ENCODE assay signal across 8 mouse cellular contexts in genomic region chr14:122181815-122182157, GRCm38 (mm10). TPM values are rescaled to one million over a fixed set of nuclear protein-coding genes. Genes with fewer than 3 reads are reported as not detected.
DNase-seq lines count a peak whose midpoint lies in the region; ATAC-seq and TF ChIP-seq lines count a peak whose summit lies in the region.

No protein-coding gene starts in this region.

- no peaks in the 10 kb centered on the region for H3K36me3 ChIP-seq in kidney, embryonic 16.5 days (ENCODE audit: insufficient read depth, low read length)
- H3K36me3 ChIP-seq in intestine, embryonic 15.5 days = no peaks in the 10 kb centered on the region
- no peaks in the 10 kb centered on the region for H3K36me3 ChIP-seq in neural tube, embryonic 12.5 days

- DNase-seq in kidney, adult 9 months = no peak
- DNase-seq in c-Kit-positive CD71-positive TER-119-positive erythroid progenitor cells, embryonic 14.5 days (ENCODE audit: low spot score) = no peak
- no peak for DNase-seq in embryo, embryonic 11 days
- no peak for DNase-seq in thymus, postnatal 0 days (ENCODE audit: low spot score)

- H3K4me2 ChIP-seq in kidney, embryonic 16.5 days (replicated peaks; ENCODE audit: low read depth, low read length) = peak overlapping the region; percentile 74
- H3K4me2 ChIP-seq in intestine, embryonic 15.5 days (replicated peaks) = peak overlapping the region; percentile 81
- peak overlapping the region; percentile 69 for H3K4me2 ChIP-seq in neural tube, embryonic 12.5 days (replicated peaks)

- no peaks in the 10 kb centered on the region for H3K27me3 ChIP-seq in kidney, embryonic 16.5 days (ENCODE audit: insufficient read depth, low read length)
- H3K27me3 ChIP-seq in intestine, embryonic 15.5 days (replicated peaks) = no peaks in the 10 kb centered on the region
- H3K27me3 ChIP-seq in neural tube, embryonic 12.5 days (replicated peaks) = no peaks in the 10 kb centered on the region; the same call in 1 of the 2 replicates

- H3K9ac ChIP-seq in kidney, embryonic 16.5 days (replicated peaks; ENCODE audit: low read length) = peak overlapping the region; percentile 85
- peak overlapping the region; percentile 81 for H3K9ac ChIP-seq in intestine, embryonic 15.5 days
- peak overlapping the region; percentile 61 for H3K9ac ChIP-seq in neural tube, embryonic 12.5 days

- TF ChIP-seq CTCF in cortical plate, adult 2 months (IDR thresholded peaks at IDR 0.05; ENCODE audit: extremely low read depth, insufficient read depth, low read length) = no peak

- H3K27ac ChIP-seq in kidney, embryonic 16.5 days (ENCODE audit: low read length) = no peak overlapping the region
- H3K27ac ChIP-seq in cortical plate, adult 2 months (ENCODE audit: insufficient read depth, low read length) = no peak overlapping the region
- H3K27ac ChIP-seq in intestine, embryonic 15.5 days = peak overlapping the region; percentile 24; the same call in 1 of the 2 replicates
- no peak overlapping the region for H3K27ac ChIP-seq in neural tube, embryonic 12.5 days

- 0 out of 2 replicates have a peak, but pooled peaks cover 6% of the 10 kb centered on the region for H3K4me1 ChIP-seq in kidney, embryonic 16.5 days (ENCODE audit: insufficient read depth, low read length)
- H3K4me1 ChIP-seq in cortical plate, adult 2 months (ENCODE audit: control insufficient read depth, insufficient read depth, low read length) = no peaks in the 10 kb centered on the region
- H3K4me1 ChIP-seq in intestine, embryonic 15.5 days (replicated peaks) = no peaks in the 10 kb centered on the region
- H3K4me1 ChIP-seq in neural tube, embryonic 12.5 days = no peaks in the 10 kb centered on the region; the same call in 1 of the 2 replicates

- no peak for ATAC-seq in kidney, embryonic 16.5 days (ENCODE audit: low FRiP score, low TSS enrichment)
- peak; percentile 80 for ATAC-seq in intestine, embryonic 15.5 days
- ATAC-seq in neural tube, embryonic 12.5 days (ENCODE audit: low FRiP score, low read depth) = no peak

- TF ChIP-seq POLR2A in cortical plate, adult 2 months (IDR thresholded peaks at IDR 0.05; ENCODE audit: extremely low read depth, insufficient read depth, low read length) = no peak

- WGBS in kidney, embryonic 16.5 days = 2% methylated on average over 12 of the region's 12 CpGs
- 1% methylated on average over 12 of the region's 12 CpGs for WGBS in intestine, embryonic 15.5 days
- WGBS in neural tube, embryonic 12.5 days = 2% methylated on average over 12 of the region's 12 CpGs

- peak overlapping the region; percentile 84 for H3K4me3 ChIP-seq in kidney, embryonic 16.5 days (ENCODE audit: low read length)
- H3K4me3 ChIP-seq in cortical plate, adult 2 months (ENCODE audit: insufficient read depth, low read length) = peak overlapping the region; percentile 68
- H3K4me3 ChIP-seq in intestine, embryonic 15.5 days (replicated peaks) = peak overlapping the region; percentile 67
- H3K4me3 ChIP-seq in neural tube, embryonic 12.5 days = peak overlapping the region; percentile 61

- no peaks in the 10 kb centered on the region for H3K9me3 ChIP-seq in kidney, embryonic 16.5 days (ENCODE audit: low read length)
- no peaks in the 10 kb centered on the region for H3K9me3 ChIP-seq in intestine, embryonic 15.5 days
- H3K9me3 ChIP-seq in neural tube, embryonic 12.5 days = no peaks in the 10 kb centered on the region

RNA-seq across cellular contexts. Expression of gene Clybl, which starts 0.3 kb away (rescaled TPM):
- polyA plus RNA-seq in kidney, embryonic 16.5 days (2015; fragmentation: Nextera tagmentation; extraction: Ambion mirVana) = 31.3 and 35.6 TPM in 2 replicates
- polyA plus RNA-seq in cortical plate, adult 2 months (2012; rRNA removed) = 27.4 and 29.0 TPM in 2 replicates
- polyA plus RNA-seq in intestine, embryonic 15.5 days (2015; fragmentation: Nextera tagmentation; extraction: Ambion mirVana) = 29.5 and 33.7 TPM in 2 replicates
- polyA plus RNA-seq in neural tube, embryonic 12.5 days (2016; fragmentation: Nextera tagmentation; extraction: Ambion mirVana) = 10.5 and 12.6 TPM in 2 replicates
- polyA plus RNA-seq in thymus, postnatal 0 days (2015; fragmentation: Nextera tagmentation; extraction: Ambion mirVana) = 8.8 and 9.4 TPM in 2 replicates
